Mouse (Mus musculus): ENCODE measurements around the gene Ube2a.
A peak's percentile ranks its signal among the peaks of the same experiment; 100 is the strongest.

Ube2a gene

DNA sequence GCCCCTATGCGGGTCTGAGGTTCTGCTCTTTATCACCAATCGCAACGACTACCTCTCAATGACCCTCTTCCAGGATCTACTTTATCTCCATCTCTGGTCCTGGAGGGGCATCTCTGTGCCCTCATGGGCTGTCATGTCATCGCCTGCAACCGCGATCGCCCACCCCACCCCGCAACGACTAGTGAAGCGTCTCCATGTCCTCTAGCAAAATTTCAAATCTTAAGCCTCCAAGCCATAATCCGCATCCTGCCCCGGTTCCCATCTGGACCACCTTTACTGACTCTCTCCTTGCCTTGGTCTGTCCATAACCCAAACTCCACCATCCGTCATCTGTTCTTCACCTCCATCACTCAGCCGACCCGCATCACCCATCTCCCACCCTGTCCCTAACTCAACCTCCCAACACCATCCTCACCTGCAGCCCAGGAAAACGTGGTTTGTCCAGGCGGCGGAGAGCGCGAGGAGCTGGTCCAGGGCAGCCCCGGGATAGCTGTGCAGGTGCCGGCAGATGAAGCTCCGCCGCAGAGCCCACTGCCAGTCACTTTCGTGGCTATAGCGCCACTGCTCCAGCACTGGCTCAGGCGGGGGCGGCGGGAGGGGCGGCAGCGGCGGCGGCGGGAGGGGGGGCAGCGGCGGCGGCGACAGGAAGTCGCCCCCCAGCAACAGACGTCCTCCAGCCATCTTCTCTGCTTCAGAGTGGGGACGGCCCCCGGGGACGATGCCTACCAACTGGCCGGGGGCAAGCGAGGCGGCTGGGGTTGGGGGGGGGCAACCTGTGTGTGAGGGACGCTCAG is 28.8 kb downstream of the Ube2a start, which contains the start of gene Nkrf:
TSS of gene Nkrf (minus strand) at position 579 of the 794 bp plus-strand sequence.
- peak; percentile 28 to 59 for DNase-seq

DNA sequence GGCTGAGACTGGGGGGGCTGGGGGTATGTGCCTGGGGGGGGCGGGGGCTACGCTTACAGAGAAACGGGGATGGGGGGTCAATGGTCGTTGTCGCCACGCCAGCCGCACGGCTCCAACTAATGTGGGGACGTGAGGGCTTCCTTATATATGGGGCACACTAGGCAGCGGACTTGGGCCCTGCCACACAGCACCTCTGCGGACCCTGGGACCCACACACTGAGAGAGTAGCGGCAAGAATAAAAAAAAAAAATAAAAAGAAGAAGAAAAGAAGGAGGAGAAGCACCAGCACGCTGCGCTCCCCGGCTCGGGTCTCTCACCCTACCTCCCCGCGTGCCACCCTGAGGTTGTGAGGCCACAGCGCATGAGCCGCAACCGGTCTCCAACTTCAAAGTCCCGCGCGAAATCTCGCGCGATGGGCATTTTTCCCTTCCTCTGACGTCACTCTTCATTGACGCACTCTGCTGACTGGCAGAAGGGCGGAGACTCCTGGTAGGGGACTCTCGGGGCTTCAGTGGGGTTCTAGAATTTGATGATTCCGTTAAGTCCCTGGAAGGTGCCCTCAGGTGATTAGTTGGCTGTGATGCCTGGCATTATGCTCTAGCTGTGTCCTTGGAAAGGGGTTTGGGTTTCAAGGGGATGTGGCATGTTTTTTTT is 29.5 kb downstream of the Ube2a start:
- DNase-seq, result peak; percentile 90 to 93

DNA sequence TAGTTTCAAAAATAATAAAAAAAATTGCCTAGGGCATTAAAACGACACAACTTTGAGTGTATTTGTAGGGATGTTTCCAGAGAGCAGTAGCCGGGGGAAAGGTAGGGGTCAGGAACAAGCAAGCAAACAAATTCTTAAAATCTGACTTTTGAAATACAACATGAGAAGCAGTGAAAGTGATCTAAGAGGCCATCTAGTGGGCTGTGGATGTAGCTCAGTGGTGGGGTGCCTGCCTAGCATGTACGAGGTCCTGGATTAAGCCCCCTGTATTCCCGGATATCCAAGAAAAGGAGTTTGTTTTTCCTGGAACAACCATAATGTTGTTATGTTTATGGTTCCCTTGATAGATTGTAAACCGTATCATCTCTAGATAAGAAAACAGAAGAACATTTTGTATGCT is 32.8 kb downstream of the Ube2a start:
- peak in 1 of 2 experiments; percentile 11 for DNase-seq

DNA sequence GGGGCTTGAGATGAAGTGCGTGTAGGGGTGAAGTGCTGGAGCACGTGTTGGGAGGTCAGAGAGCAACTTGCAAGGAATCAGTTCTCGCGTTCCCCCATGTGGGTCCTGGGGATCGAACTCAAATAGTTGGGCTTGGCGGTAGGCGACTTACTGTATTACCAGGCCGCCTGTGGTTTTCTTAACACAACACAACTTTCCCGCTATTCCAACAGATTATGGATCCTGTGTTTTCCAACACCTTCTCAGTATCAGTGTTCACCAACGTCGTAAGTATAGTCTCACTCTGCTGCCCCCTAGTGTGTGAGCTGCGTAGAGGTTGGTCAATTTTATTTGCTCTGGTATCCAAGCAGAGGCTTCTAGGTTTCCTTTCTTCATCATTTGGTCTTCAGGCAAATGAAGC is 37.6 kb downstream of the Ube2a start:
- peak; percentile 57 to 61 for DNase-seq

DNA sequence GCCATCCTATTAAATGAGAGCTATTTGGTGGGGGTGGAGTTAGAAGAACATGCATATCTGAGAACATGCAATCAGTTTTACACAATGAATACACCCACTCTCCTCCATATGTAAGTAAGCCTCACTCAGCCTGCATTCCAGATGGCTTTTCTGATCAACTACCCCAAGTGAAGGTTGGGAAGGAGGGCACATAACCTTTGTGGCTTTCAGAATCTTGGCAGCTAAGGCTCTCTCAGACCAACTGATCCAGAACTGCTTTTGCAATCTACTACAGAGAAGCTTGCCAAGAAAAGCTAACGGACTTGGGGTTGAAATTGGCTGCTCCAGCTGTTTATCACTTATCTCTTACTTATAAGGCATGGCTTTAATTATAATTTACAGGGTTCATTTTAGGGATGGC is 44.0 kb downstream of the Ube2a start:
- DNase-seq, result no peak

DNA sequence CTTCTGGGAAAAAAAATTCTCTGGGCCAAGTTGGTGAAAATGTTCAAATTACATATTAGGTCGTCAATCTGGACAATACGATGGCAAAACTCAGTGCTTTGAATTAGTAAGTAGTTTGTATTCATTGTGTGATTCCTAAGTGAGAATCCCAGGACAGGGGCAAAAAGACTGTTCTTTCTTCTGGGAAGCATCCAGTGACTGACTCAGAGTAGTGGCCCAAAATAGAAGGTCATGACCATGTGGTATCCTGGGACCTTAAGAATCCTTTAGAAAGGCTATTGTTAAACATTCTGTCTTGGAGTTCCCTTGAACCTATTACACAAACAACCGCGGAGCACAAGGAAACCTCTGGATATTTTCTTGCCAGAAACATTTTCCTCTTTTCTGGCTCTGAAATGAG is 47.6 kb downstream of the Ube2a start:
- DNase-seq, result no peak

DNA sequence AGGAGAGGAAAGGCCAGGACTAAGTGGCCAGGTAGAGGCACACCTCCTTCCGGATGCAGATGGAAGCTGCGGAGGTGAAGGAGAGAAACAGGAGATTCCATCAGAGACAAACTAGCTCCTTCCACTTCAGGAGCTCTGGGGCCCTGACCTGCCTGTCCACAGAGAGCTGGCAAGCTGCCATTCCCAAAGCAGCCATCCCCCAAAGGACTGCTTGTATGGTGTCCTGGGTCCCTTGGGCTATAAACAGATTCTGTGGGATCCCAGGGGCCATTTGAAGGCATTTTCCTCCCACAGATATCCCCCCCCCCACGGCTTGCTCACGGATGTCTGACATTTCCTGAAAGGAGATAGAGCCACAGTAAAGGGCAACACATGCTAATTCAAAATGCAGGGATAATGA is 55.1 kb downstream of the Ube2a start:
- no peak for DNase-seq

DNA sequence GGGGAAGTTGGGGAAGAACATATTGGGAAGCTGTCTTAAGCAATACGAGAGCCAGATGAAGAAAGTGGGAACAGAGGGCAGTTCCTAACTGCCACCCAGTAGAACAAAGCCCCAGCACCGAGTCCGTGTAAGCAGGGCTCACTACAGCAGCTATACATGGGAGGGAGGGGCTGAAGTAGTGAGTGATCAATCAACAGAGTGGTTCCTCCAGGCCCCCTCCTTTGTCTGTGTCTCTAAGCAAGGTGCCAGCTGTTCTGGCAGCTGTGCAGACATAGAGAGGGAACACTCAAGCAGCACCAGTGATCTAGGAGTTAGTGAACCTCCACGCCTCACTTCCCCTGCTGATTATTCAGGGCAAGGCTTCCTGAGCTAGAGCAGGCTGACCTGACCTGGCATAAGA is 56.0 kb downstream of the Ube2a start:
- no peak for DNase-seq

DNA sequence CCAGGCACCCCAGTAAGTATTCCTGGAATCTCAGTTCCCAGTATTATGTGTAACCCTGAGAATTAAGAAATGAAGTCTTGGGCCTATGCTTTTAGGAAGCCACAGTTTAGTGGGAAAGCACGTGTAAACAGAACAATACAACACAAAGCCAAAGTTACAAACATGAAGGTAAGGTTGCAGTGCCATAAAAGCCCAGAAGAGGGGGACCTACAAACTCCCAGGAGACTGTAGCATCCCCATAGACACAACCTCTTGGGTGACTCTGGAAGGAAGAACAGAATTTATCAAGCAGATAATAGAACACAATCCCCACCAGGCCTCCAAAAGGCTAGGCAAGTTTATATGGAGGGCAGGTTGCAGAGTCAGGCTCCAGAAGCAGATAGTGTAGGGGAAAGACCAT is 56.9 kb downstream of the Ube2a start:
- peak; percentile 12 to 20 for DNase-seq
